Mouse (Mus musculus) testis, postnatal 10 days (tissue): ENCODE results near the gene Gabarap.
"Not testable (repeated sequence)": the region's sequence is repeated elsewhere in the genome, so short reads cannot be mapped to it uniquely, and the experiment has no call there.

Experiments used
- DNase-seq: peaks from one replicate; pipeline ENCODE4 v3.0.0; 2021; ENCODE audit warnings: low spot score

Gabarap gene

GRCm38 (mm10) chr11:69990850-69991691, at the start of gene Gabarap:
Gene Gabarap (plus strand): TSS chr11:69991143.
- DNase-seq = peak; percentile 97

DNA sequence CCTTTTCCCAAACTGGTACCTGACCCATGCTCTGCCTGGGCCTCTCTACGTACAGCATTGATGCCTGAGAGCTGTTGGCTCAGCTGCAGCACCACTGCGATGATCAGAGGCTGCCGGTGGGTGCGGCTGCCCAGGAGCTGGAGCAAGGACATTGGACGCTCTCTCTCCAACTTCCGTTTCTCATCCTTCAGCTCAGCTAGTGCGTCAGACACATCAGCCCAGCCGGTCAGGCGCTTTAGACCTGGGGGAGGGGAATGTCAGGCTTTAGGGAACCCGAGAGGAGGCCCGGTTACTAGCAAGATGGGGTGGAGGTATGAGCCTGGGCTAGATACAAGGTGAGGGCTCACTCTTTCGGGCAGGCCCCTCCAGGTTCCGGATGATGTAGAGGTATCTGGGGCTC, 45.7 kb upstream of the Gabarap start:
- DNase-seq = no peak

DNA sequence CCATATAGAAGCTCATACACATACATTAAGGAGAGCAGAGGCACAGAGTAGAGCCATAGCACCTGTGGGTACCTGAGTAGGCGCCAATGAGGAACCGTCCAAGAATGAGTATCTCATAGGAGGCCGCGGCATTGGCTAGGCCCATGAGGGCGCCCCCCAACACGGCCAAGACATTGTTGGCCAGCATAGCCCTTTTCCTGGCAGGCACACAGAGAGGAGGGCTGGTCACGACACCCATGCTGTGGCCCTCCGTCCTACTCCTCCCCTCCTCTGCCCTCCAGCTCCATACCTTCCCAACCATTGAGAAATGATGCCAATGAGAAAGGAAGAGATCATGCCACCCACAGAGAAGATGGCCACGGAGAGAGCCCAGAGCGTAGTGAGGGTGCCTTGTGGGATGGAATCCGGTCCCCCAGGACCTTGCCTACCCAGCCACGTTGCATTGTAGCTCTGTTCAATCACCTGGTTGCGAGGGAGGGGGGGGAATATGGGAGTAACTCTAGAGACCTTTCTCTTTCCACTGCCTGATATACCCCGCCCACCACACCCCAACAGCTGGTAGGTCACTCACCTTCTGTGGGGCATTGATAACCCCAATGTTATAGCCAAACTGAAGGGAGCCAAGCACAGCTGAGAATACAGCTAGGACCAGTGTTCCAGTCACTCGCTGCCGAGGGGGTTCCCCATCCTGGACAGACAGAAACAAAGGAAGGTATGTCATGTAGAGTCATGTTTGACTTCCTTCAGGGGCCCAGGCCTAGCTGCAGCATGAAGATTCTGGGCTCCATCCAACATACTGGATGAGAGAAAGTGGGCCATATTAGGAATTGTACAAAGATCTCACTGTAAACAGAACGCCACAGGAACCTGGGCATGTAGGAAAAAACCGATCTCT, 44.7 kb upstream of the Gabarap start:
- no peak for DNase-seq

DNA sequence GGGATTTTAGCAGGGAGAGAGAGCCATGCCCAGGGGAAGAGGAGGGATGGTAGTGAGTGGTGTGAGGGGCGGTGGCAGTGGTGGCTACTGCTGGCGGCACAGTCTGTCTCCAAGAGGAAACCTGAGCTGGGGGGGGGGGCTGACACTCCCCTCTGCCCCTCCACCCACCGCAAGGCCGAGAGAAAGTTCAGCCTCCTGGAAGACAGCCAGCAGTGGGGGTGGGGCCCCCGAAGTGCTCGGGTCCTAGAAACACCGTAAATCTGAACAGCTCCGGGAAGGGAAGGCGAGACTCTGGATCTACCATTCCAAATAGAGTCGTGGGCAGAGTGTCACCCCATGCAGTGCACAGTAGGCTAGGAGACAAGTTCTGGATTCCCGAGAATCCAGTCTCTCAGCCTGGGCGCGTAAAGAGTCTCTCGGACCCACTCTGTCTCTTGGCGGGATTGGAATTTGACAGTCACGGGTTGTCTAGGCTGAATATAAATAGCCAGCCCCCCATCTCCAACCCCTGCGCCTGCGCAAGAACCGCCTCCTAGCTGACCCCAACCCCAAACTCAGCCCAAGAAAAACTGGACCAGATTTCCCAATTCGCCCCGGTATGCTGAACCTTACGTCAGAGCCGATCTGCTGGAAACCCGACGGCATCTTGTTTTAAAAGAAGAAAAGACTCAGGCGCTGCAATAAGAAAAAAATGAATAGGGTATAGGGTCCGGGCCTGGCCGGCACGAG, 43.4 kb upstream of the Gabarap start:
- DNase-seq = peak; percentile 80

GRCm38 (mm10) chr11:69948066-69948762, 42.7 kb upstream of the Gabarap start, which contains the start of gene Slc2a4:
Gene Slc2a4 (minus strand): TSS chr11:69948188.
- DNase-seq = peak; percentile 98

DNA sequence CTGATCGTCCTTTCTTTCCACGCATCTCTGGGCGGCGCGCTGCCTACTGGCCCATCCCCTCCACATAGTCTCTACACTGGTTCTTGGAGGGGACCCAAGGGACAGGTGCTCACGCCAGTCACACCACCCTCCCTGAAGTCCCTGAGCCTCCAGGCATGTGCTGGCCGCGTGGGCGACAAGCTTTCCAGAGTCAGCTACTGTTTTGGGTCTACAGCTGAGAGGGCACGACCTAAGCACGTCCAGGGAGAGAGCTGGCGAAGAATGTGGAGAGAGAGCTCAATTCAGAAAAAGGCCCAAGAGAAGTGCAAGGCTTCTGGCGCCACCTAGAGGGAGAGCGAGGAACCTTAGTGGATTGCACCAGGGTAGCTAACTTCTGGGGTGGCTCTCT, 42.2 kb upstream of the Gabarap start:
- DNase-seq = peak; percentile 93

DNA sequence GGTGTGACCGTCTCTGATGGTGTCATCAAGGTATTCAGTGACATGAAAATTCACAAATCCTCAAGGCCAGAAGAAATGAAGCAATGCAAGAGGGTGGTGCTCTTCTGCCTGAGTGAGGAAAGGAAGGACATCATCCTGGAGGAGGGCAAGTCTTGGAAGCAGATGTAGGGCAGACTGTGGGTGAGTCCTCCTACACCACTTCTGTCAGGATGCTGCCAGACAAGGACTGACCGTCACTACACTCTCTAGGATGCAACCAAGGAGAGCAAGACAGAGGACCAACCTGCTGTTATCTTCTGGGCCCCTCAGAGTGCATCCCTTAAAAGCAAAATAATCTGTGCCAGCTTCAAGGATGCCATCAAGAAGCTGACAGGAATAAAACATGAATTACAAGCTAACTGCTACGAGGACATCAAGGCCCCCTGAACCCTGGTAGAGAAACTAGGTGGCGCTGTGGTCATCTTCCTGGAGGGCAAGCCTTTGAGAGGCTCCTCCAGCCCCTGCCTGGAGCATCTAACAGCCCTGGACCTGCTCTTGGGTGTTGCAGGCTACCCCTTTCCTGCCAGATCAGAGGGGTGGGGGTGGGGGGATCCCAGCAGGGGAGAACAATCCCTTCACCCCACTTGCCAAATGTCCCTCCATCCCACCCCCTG, 40.0 kb upstream of the Gabarap start:
- DNase-seq = peak; percentile 67

DNA sequence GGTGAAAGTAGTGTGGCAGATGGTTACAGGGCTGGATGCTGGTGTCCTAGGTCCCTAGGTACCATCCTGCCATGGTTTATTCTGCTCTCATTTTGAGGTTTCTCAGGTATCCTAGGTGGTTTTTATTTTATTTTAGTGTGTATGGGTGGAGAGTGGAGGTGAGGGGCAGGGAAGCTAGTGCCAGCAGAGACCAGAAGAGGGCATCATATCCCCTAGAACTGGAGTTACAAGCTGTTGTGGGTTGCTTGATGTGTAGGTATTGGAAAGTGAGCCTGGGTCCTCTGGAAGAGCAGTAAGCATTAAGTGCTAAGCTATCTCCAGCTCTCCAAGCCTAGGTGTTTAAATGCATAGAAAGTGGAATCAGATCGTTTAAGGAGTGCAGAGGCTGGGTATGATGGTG, 38.7 kb upstream of the Gabarap start:
- no peak for DNase-seq

DNA sequence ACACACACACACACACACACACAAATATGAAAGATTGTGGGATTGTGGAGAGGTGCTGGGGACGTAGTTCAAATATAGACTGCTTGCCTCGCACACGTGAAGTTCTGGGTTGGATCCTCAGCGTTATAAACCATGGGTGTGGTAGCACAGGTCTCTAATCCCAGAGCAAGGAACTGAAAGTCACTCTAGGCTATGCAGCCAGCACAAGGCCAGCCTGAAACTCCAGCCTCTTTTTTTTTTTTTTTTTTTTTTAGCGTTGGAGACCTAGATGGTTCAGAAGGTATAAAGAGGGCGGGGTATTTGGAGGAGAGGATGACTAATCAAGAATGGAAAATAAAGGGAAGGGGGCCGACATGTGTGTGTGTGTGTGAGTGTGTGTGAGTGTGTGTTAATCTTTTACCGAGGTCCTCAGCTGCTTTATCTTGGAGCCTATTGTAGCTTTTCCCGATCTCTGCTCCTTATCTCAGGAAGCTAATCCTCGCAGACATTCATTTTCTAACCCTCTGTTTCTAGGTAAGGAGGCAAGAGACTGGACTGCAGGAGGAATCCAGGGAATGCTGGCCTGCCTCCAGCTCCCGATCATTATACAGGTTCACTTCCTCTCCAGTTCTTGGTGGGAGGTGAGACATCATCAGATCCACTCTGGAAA, 37.6 kb upstream of the Gabarap start:
- DNase-seq = no peak

- not testable (repeated sequence) for DNase-seq
Observed at GRCm38 (mm10) chr11:69955618-69956017, 35.3 kb upstream of the Gabarap start.

DNA sequence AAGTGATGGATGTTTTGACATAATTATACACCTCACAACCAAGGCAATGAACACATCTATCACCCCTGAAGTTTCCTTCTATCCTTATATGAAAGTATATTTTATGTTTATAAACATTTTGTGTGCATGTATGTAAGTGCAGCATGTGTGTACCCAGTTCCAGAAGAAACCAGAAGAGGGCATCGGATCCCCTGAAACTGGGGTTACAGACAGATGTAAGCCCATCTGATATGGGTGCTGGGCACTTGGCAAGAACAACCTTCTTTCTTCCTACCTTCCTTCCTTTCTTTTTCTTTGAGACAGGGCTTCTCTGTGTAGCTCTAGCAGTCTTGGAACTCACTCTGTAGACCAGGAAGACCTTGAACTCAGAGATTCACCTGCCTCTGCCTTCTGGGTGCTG, 34.7 kb upstream of the Gabarap start:
- DNase-seq = no peak

GRCm38 (mm10) chr11:69960616-69961015, 30.3 kb upstream of the Gabarap start:
- DNase-seq = no peak

GRCm38 (mm10) chr11:69961841-69962240, 29.1 kb upstream of the Gabarap start:
- DNase-seq = no peak

- no peak for DNase-seq
Observed at GRCm38 (mm10) chr11:69964650-69965270, 26.2 kb upstream of the Gabarap start, which contains the start of gene Cldn7. Gene Cldn7 (plus strand): TSS chr11:69964779.

DNA sequence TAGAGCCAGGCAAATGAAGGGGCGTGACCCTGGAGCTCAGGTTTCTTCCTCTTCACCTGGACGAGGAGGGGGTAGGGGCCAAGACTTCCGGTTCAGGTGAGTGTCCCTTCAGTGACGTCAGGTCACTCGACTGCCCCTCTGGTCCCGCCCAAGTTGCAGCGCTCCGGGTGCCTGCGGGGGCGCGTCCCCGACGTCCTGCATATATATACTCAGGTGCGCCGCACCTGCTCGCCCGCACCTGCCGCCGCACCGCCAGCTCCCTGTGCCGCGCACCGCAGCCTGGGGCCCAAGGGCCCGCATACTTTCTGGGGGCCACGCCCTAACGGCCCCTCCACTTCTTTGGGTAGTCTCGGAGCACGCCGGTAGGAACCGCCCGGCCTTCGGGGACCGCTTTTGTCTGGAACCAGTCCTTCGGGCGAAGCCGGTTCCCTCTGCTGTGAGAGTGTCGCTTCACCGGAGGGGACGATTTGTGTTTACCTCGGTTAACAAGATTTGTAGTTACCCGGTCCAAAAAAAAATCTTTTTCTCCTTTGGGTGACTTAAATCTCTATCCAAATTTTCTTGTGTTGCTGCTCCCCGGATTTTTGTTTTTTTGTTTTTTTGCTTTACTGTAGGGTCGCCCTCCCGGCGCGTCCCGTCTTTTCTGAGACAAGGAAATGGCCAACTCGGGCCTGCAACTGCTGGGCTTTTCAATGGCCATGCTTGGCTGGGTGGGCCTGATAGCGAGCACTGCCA, 25.5 kb upstream of the Gabarap start:
- peak; percentile 49 for DNase-seq

DNA sequence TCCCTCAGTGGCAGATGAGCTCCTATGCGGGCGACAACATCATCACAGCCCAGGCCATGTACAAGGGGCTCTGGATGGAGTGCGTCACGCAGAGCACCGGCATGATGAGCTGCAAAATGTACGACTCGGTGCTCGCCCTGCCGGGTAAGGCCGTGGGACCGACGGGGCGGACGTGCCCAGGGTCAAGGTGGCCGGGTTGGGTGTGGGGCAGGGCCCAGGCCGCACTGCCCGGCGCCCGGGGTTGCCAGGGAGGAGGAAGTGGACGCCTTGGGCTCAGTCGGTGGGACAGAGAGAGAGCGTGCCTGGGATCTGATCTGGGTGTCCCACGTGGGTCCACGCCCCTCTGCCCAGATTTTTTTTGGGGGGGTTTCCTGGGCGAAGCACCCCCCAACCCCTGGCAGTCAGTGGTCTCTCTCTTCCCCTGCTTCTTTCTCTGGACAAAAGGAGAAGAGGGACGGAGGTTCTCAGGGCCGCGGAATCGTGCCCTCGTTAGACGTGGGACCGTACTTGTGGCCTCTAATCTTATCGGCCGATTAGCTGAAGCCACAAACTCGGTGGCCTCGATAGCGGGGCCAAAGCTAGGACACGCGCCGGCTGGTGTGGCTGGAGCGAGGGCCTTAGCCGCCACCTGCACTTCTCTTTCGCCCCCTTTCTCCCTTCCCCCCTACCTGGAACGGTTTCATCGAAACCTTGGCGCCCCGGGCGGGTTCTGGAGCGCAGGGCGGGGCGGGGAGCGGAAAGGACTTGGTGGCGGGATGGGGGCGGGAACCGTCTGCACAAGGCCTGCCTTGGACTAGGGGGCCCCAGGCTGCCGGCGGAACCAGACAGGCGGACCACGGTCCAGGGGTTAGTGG, 24.7 kb upstream of the Gabarap start:
- peak; percentile 78 for DNase-seq

GRCm38 (mm10) chr11:69966860-69967517, 24.0 kb upstream of the Gabarap start:
- no peak for DNase-seq

DNA sequence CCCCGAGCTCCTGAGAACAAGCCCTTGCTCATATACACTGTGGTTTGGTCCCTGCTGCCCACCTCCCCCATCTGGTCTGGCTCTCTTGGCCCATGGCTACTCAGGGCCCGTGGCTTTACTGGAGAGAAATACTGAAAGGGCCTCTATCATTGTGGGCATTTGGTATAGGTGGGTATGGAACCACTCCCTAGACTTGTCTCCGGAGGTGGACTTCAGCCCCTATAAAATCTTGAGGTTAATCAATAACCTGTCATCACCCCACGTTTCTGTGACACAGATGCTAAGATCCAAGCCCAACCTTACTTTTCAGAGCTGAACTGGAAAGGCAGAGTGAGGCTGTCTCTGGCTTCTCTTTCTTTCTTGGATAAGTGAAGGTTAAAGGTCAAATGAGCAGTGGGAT, 22.1 kb upstream of the Gabarap start:
- DNase-seq = no peak
